ENCODE assay signal across 8 mouse cellular contexts in the genomic region with DNA sequence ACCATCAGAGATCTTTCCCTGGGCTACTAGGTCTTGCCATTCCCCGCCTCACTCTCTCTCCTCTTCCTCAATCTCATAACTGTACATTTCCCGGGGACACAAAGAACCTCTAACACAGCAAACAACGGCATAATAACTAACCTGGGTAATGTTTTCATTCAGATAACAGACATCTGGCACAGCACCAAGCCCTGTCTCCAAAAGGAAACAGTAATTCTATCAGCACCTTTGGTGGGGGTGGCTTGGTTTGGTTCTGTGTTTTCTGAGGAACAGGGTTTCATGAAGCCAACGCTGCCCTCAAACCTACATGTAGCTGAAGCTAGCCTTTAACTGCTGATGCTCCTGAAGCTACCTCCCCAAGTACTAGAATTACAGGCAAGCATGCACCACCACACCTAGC. TPM values are rescaled to one million over a fixed set of nuclear protein-coding genes. Genes with fewer than 3 reads are reported as not detected.
DNase-seq lines count a peak whose midpoint lies in the region; ATAC-seq lines count a peak whose summit lies in the region.

No protein-coding gene starts in this region.

- peaks cover 3% of the 10 kb centered on the region; the same call in 1 of the 2 replicates for H3K36me3 ChIP-seq in heart, embryonic 15.5 days
- H3K36me3 ChIP-seq in embryonic facial prominence, embryonic 10.5 days (replicated peaks): peaks cover 17% of the 10 kb centered on the region
- peaks cover 6% of the 10 kb centered on the region; the same call in 1 of the 2 replicates for H3K36me3 ChIP-seq in kidney, embryonic 14.5 days (ENCODE audit: control insufficient read depth, insufficient read depth, low read length)

- DNase-seq in heart, postnatal 25 days (ENCODE audit: low spot score): no peak
- no peak for DNase-seq in embryonic facial prominence, embryonic 10.5 days (ENCODE audit: low spot score)
- peak; percentile 8 for DNase-seq in lung, postnatal 25 days (ENCODE audit: low spot score)
- no peak for DNase-seq in gastrocnemius, postnatal 10 days
- DNase-seq in left cerebral cortex, postnatal 25 days (ENCODE audit: low spot score in 2 of 2): no peak
- no peak for DNase-seq in layer of hippocampus, adult 18-20 months (ENCODE audit: low spot score in 2 of 2)

- 32% methylated on average over 4 of the region's 4 CpGs for WGBS in heart, embryonic 15.5 days
- 86% methylated on average over 4 of the region's 4 CpGs for WGBS in embryonic facial prominence, embryonic 10.5 days
- WGBS in kidney, embryonic 14.5 days: 55% methylated on average over 4 of the region's 4 CpGs

- H3K4me3 ChIP-seq in heart, embryonic 15.5 days: peak overlapping the region; percentile 24
- H3K4me3 ChIP-seq in embryonic facial prominence, embryonic 10.5 days: peak overlapping the region; percentile 74; the same call in 1 of the 2 replicates
- H3K4me3 ChIP-seq in kidney, embryonic 14.5 days (ENCODE audit: low read length): no peak overlapping the region

- intact Hi-C loops in heart, postnatal 25 days (cut with DNase I): no loop called here
- intact Hi-C loops in left cerebral cortex, postnatal 25 days (cut with DNase I): no loop called here

- H3K27ac ChIP-seq in heart, embryonic 15.5 days: peak overlapping the region; percentile 9; the same call in 1 of the 2 replicates
- H3K27ac ChIP-seq in embryonic facial prominence, embryonic 10.5 days (replicated peaks): no peak overlapping the region
- no peak overlapping the region for H3K27ac ChIP-seq in kidney, embryonic 14.5 days (ENCODE audit: low read depth, low read length)

- no peak for ATAC-seq in heart, embryonic 15.5 days (replicated peaks; ENCODE audit: insufficient number of reproducible peaks, insufficient read depth, low FRiP score, low read depth)
- ATAC-seq in kidney, embryonic 14.5 days (ENCODE audit: low FRiP score, low TSS enrichment): no peak

- H3K9ac ChIP-seq in heart, embryonic 15.5 days: 0 out of 2 replicates have a peak overlapping the region, but pooled peaks have one; percentile 40
- no peak overlapping the region for H3K9ac ChIP-seq in kidney, embryonic 14.5 days (ENCODE audit: low read depth, low read length)

- H3K4me1 ChIP-seq in heart, embryonic 15.5 days (replicated peaks): peaks cover 38% of the 10 kb centered on the region
- peaks cover 33% of the 10 kb centered on the region for H3K4me1 ChIP-seq in embryonic facial prominence, embryonic 10.5 days
- peaks cover 28% of the 10 kb centered on the region; the same call in 1 of the 2 replicates for H3K4me1 ChIP-seq in kidney, embryonic 14.5 days (ENCODE audit: control insufficient read depth, insufficient read depth, low read length)

- peak overlapping the region; percentile 83 for H3K4me2 ChIP-seq in heart, embryonic 15.5 days
- peak overlapping the region; percentile 65 for H3K4me2 ChIP-seq in kidney, embryonic 14.5 days (replicated peaks; ENCODE audit: low read depth, low read length)

- H3K9me3 ChIP-seq in heart, embryonic 15.5 days (replicated peaks): no peaks in the 10 kb centered on the region
- H3K9me3 ChIP-seq in embryonic facial prominence, embryonic 10.5 days: no peaks in the 10 kb centered on the region
- no peaks in the 10 kb centered on the region for H3K9me3 ChIP-seq in kidney, embryonic 14.5 days (ENCODE audit: control insufficient read depth, low read length)

- H3K27me3 ChIP-seq in heart, embryonic 15.5 days: no peaks in the 10 kb centered on the region
- no peaks in the 10 kb centered on the region for H3K27me3 ChIP-seq in embryonic facial prominence, embryonic 10.5 days (replicated peaks; ENCODE audit: low read depth, poor library complexity, severe bottlenecking)
- no peaks in the 10 kb centered on the region for H3K27me3 ChIP-seq in kidney, embryonic 14.5 days (ENCODE audit: control insufficient read depth, insufficient read depth, low read length)

RNA-seq across cellular contexts. Expression of a gene that starts 2.2 kb away (rescaled TPM):
- 137 and 138 TPM in 2 replicates for polyA plus RNA-seq in heart, embryonic 15.5 days (2015; fragmentation: Nextera tagmentation; extraction: Ambion mirVana)
- 10 to 100 TPM; 34.2 to 35.2 TPM for total RNA-seq in heart, postnatal 25 days (2021)
- 148 and 155 TPM in 2 replicates for polyA plus RNA-seq in embryonic facial prominence, embryonic 10.5 days (2016; fragmentation: Nextera tagmentation; extraction: Ambion mirVana)
- polyA plus RNA-seq in kidney, embryonic 14.5 days (2014; fragmentation: Nextera tagmentation; extraction: Ambion mirVana): 224 and 255 TPM in 2 replicates
- total RNA-seq in gastrocnemius, postnatal 10 days (2021): 10 to 100 TPM; 31.8 to 33.7 TPM
- 10 to 100 TPM; 24.8 to 25.5 TPM for total RNA-seq in left cerebral cortex, postnatal 25 days (2021)
- total RNA-seq in layer of hippocampus, adult 18-20 months (2021): 10 to 100 TPM; 27.2 to 27.3 TPM

RNA-seq across cellular contexts. Expression of a gene that starts 41.6 kb away (rescaled TPM):
- 47.8 and 50.6 TPM in 2 replicates for polyA plus RNA-seq in heart, embryonic 15.5 days (2015; fragmentation: Nextera tagmentation; extraction: Ambion mirVana)
- 10 to 100 TPM; 25.7 to 28.3 TPM for total RNA-seq in heart, postnatal 25 days (2021)
- polyA plus RNA-seq in embryonic facial prominence, embryonic 10.5 days (2016; fragmentation: Nextera tagmentation; extraction: Ambion mirVana): 64.4 and 72.8 TPM in 2 replicates
- polyA plus RNA-seq in kidney, embryonic 14.5 days (2014; fragmentation: Nextera tagmentation; extraction: Ambion mirVana): 59.9 and 80.3 TPM in 2 replicates
- total RNA-seq in gastrocnemius, postnatal 10 days (2021): 10 to 100 TPM; 22.0 to 24.0 TPM
- total RNA-seq in left cerebral cortex, postnatal 25 days (2021): 10 to 100 TPM; 37.0 to 41.3 TPM
- 10 to 100 TPM; 36.3 to 39.3 TPM for total RNA-seq in layer of hippocampus, adult 18-20 months (2021)
